In the genomic region with DNA sequence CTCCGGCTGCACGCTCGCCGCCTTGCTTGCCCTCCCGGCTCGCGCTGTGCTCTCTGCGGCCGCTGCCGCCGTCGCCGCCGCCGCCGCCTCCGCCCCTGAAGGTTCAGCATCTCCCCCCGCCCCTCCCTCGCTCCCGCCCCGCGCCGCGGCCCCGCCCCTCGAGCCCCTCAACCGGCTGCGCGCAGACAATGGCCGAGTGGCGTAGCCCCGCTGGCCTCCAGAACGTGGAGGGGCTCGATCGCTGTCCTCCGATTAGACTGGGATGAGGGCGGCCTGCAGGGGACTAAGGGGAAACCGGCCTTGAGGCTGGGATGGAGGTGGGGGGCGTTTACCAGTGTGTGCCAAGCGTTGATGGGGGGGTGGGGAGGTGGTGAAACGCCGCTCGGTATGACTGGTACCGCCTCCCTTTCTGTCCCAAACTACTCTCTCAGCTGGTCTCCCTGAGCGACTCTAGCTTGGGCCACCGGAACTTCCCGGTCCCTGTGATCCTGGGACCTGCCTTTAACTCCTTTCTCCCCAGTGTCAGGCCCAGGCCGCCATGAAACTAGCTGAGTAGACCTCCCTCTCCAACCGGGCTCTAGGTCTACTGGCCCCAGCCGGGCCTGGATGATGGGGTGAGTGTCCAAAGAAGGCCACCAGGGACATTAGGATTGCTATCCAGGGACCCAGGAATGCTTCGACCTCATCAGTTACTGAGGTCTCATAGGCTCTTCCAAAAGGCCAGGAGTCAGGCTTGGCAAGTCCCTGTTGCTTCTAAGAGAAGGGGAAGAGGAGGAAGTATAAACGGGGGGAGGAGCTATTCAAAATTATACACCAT, we compare ENCODE assay signal across 8 mouse cellular contexts. TPM values are rescaled to one million over a fixed set of nuclear protein-coding genes. Genes with fewer than 3 reads are reported as not detected.
A peak's percentile ranks its signal among the peaks of the same experiment; 100 is the strongest.
DNase-seq lines count a peak whose midpoint lies in the region; ATAC-seq and TF ChIP-seq lines count a peak whose summit lies in the region.

A gene (minus strand): TSS at position 480 of the 817 bp plus-strand sequence.

- peaks cover 21% of the 10 kb centered on the region for H3K27me3 ChIP-seq in heart, embryonic 10.5 days (ENCODE audit: insufficient read depth, poor library complexity, severe bottlenecking)
- no peaks in the 10 kb centered on the region for H3K27me3 ChIP-seq in kidney, embryonic 16.5 days (ENCODE audit: insufficient read depth, low read length)

- H3K4me1 ChIP-seq in heart, embryonic 10.5 days: peaks cover 51% of the 10 kb centered on the region
- H3K4me1 ChIP-seq in kidney, embryonic 16.5 days (ENCODE audit: insufficient read depth, low read length): peaks cover 50% of the 10 kb centered on the region
- peaks cover 8% of the 10 kb centered on the region for H3K4me1 ChIP-seq in lung, adult 2 months (ENCODE audit: control insufficient read depth, insufficient read depth, low read length)

- DNase-seq in A20 (ENCODE audit: low read depth, low spot score): peak; percentile 78
- peak; percentile 24 for DNase-seq in T-cell, adult 2 months (ENCODE audit: low spot score)
- peak; percentile 61 for DNase-seq in embryo, embryonic 11.5 days (ENCODE audit: low read depth, low spot score)
- peak; percentile 87 for DNase-seq in heart, embryonic 10.5 days (ENCODE audit: low spot score)
- DNase-seq in lung, adult 2 months: peak; percentile 76
- peak; percentile 67 for DNase-seq in ovary, adult 18-20 months (ENCODE audit: low spot score)
- DNase-seq in urinary bladder, postnatal 25 days (ENCODE audit: low spot score): peak; percentile 63

- H3K36me3 ChIP-seq in heart, embryonic 10.5 days: no peaks in the 10 kb centered on the region
- no peaks in the 10 kb centered on the region for H3K36me3 ChIP-seq in kidney, embryonic 16.5 days (ENCODE audit: insufficient read depth, low read length)

- H3K9me3 ChIP-seq in heart, embryonic 10.5 days: no peaks in the 10 kb centered on the region
- no peaks in the 10 kb centered on the region for H3K9me3 ChIP-seq in kidney, embryonic 16.5 days (ENCODE audit: low read length)

- H3K4me3 ChIP-seq in heart, embryonic 10.5 days: peak within 1 kb of the TSS; percentile 76
- H3K4me3 ChIP-seq in kidney, embryonic 16.5 days (ENCODE audit: low read length): peak within 1 kb of the TSS; percentile 83
- peak within 1 kb of the TSS; percentile 95 for H3K4me3 ChIP-seq in lung, adult 2 months (replicated peaks; ENCODE audit: extremely low read depth, low read depth, low read length)

- H3K4me2 ChIP-seq in kidney, embryonic 16.5 days (replicated peaks; ENCODE audit: low read depth, low read length): peak within 1 kb of the TSS; percentile 85

- TF ChIP-seq POLR2A in lung, adult 2 months (IDR thresholded peaks at IDR 0.05; ENCODE audit: borderline replicate concordance, extremely low read depth, low read depth, low read length): peak; percentile 39; the same call in 1 of the 2 replicates

- WGBS in heart, embryonic 10.5 days: 1% methylated on average over 37 of the region's 52 CpGs
- under 1% methylated on average over 36 of the region's 52 CpGs for WGBS in kidney, embryonic 16.5 days
- 1% methylated on average over 52 of the region's 52 CpGs for WGBS in lung, adult 2 months

- no peak for TF ChIP-seq CTCF in lung, adult 2 months (IDR thresholded peaks at IDR 0.05; ENCODE audit: insufficient read depth, low read length)

- H3K9ac ChIP-seq in kidney, embryonic 16.5 days (replicated peaks; ENCODE audit: low read length): peak within 1 kb of the TSS; percentile 88

- H3K27ac ChIP-seq in heart, embryonic 10.5 days: peak within 1 kb of the TSS; percentile 89
- H3K27ac ChIP-seq in kidney, embryonic 16.5 days (ENCODE audit: low read length): peak within 1 kb of the TSS; percentile 97

- peak; percentile 52 for ATAC-seq in kidney, embryonic 16.5 days (ENCODE audit: low FRiP score, low TSS enrichment)

RNA-seq across cellular contexts. Expression of the gene that starts here (rescaled TPM):
- polyA plus RNA-seq in heart, embryonic 10.5 days (2016; fragmentation: Nextera tagmentation; extraction: Ambion mirVana): 4.6 and 5.3 TPM in 2 replicates
- 12.8 TPM in 2 replicates for polyA plus RNA-seq in kidney, embryonic 16.5 days (2015; fragmentation: Nextera tagmentation; extraction: Ambion mirVana)
- polyA plus RNA-seq in lung, adult 2 months (2012; rRNA removed): 16.0 and 25.6 TPM in 2 replicates

Comparison
In these comparisons a context has a peak if more than half of its experiments do, and no peak if none do; other contexts are left out.
1. Peak in every context shown above with its lines: DNase-seq, ATAC-seq, H3K4me3 ChIP-seq and H3K27ac ChIP-seq.
2. DNase-seq: peak in every context shown above with its lines; median percentile 87 in heart, embryonic 10.5 days; 78 in A20; 76 in lung, adult 2 months; 67 in ovary, adult 18-20 months; 63 in urinary bladder, postnatal 25 days; 61 in embryo, embryonic 11.5 days; 24 in T-cell, adult 2 months.